ENCODE assay signal across 19 mouse cellular contexts in the genomic region with DNA sequence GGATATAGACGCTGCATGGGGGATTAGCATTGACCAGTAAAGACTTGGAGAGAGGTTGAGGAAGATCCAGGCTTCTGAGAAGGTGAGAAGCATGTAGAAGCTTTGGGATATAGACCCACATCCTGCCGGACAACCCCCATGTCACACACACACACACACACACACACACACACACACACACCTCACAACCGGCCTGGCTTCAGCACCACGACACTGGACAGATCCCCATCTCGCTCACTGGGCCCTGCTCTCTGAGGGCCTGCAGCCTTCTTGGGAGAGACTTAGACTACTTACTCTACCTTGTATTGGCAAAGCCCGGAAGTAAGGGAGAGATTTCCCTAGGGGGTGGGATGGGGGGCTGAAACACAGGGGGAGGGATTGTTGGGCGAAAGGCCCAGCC. TPM values are rescaled to one million over a fixed set of nuclear protein-coding genes. Genes with fewer than 3 reads are reported as not detected.
A peak's percentile ranks its signal among the peaks of the same experiment; 100 is the strongest.
DNase-seq lines count a peak whose midpoint lies in the region; ATAC-seq lines count a peak whose summit lies in the region.
"Had no signal": no experiment of that assay in that cellular context is flagged by ENCODE, and none has a peak within 500 bp of the region (broad histone marks: within the 10 kb centered on the region; RNA-seq: fewer than 3 reads in every experiment).

No protein-coding gene starts in this region.

- H3K27me3 ChIP-seq in hindbrain, embryonic 10.5 days (ENCODE audit: insufficient read depth, poor library complexity, severe bottlenecking) = no peaks in the 10 kb centered on the region
- 0 out of 2 replicates have a peak, but pooled peaks cover 13% of the 10 kb centered on the region for H3K27me3 ChIP-seq in hindbrain, embryonic 13.5 days
- no peaks in the 10 kb centered on the region for H3K27me3 ChIP-seq in limb, embryonic 10.5 days (ENCODE audit: low read depth, poor library complexity, severe bottlenecking)
- H3K27me3 ChIP-seq: forebrain, embryonic 15.5 days; intestine, embryonic 15.5 days had no signal

- H3K9me3 ChIP-seq in hindbrain, embryonic 10.5 days = no peaks in the 10 kb centered on the region; the same call in 1 of the 2 replicates
- no peaks in the 10 kb centered on the region for H3K9me3 ChIP-seq in hindbrain, embryonic 13.5 days
- no peaks in the 10 kb centered on the region for H3K9me3 ChIP-seq in limb, embryonic 10.5 days (replicated peaks)
- H3K9me3 ChIP-seq: forebrain, embryonic 15.5 days; heart, embryonic 10.5 days; intestine, embryonic 15.5 days had no signal

- DNase-seq in hindbrain, embryonic 10.5 days (ENCODE audit: low spot score) = peak; percentile 20
- peak; percentile 16 for DNase-seq in retina, embryonic 14.5 days (ENCODE audit: low spot score)
- DNase-seq in retina, postnatal 1 day = no peak
- DNase-seq in limb, embryonic 10.5 days (ENCODE audit: low spot score) = peak; percentile 57
- no peak for DNase-seq in thymus, postnatal 25 days
- DNase-seq: adrenal gland, adult 8-10 months; B cell, adult 2 months; cerebellum, postnatal 36 days; layer of hippocampus, postnatal 36 days; liver; lung, postnatal 14 days had no signal

- H3K4me1 ChIP-seq in hindbrain, embryonic 10.5 days (replicated peaks) = no peaks in the 10 kb centered on the region
- H3K4me1 ChIP-seq in hindbrain, embryonic 13.5 days (replicated peaks) = peaks cover 22% of the 10 kb centered on the region
- no peaks in the 10 kb centered on the region for H3K4me1 ChIP-seq in limb, embryonic 10.5 days
- H3K4me1 ChIP-seq: forebrain, embryonic 15.5 days; heart, embryonic 10.5 days; intestine, embryonic 15.5 days had no signal

- WGBS in hindbrain, embryonic 10.5 days = 43% methylated on average over 7 of the region's 7 CpGs
- WGBS in hindbrain, embryonic 13.5 days = 51% methylated on average over 7 of the region's 7 CpGs
- 43% methylated on average over 7 of the region's 7 CpGs for WGBS in limb, embryonic 10.5 days

- H3K4me3 ChIP-seq in hindbrain, embryonic 10.5 days = no peak overlapping the region
- H3K4me3 ChIP-seq in hindbrain, embryonic 13.5 days = no peak overlapping the region
- H3K4me3 ChIP-seq in limb, embryonic 10.5 days = no peak overlapping the region
- H3K4me3 ChIP-seq: forebrain, embryonic 15.5 days; heart, embryonic 10.5 days; intestine, embryonic 15.5 days; layer of hippocampus, adult 2 months had no signal

- H3K36me3 ChIP-seq in hindbrain, embryonic 10.5 days = no peaks in the 10 kb centered on the region
- H3K36me3 ChIP-seq in hindbrain, embryonic 13.5 days = no peaks in the 10 kb centered on the region
- no peaks in the 10 kb centered on the region for H3K36me3 ChIP-seq in limb, embryonic 10.5 days
- H3K36me3 ChIP-seq: forebrain, embryonic 15.5 days; heart, embryonic 10.5 days; intestine, embryonic 15.5 days had no signal

- H3K4me2 ChIP-seq in hindbrain, embryonic 13.5 days = no peak overlapping the region
- H3K4me2 ChIP-seq: forebrain, embryonic 15.5 days; hindbrain, embryonic 14.5 days; intestine, embryonic 15.5 days had no signal

- H3K9ac ChIP-seq in hindbrain, embryonic 13.5 days = no peak overlapping the region
- H3K9ac ChIP-seq: forebrain, embryonic 15.5 days; hindbrain, embryonic 14.5 days; intestine, embryonic 15.5 days had no signal

- ATAC-seq in hindbrain, embryonic 13.5 days (ENCODE audit: low FRiP score) = no peak
- no peak for ATAC-seq in CD4-positive, CD25-positive, alpha-beta regulatory T cell, adult 4 months
- ATAC-seq: forebrain, embryonic 15.5 days; intestine, embryonic 15.5 days; midbrain, embryonic 16.5 days had no signal

- H3K27ac ChIP-seq in hindbrain, embryonic 10.5 days = no peak overlapping the region
- H3K27ac ChIP-seq in hindbrain, embryonic 13.5 days = no peak overlapping the region
- H3K27ac ChIP-seq in limb, embryonic 10.5 days = no peak overlapping the region
- H3K27ac ChIP-seq: forebrain, embryonic 15.5 days; heart, embryonic 10.5 days; hindbrain, embryonic 14.5 days; intestine, embryonic 15.5 days; layer of hippocampus, adult 2 months had no signal

RNA-seq across cellular contexts. Expression of a gene that starts 51.5 kb away (rescaled TPM):
- polyA plus RNA-seq in hindbrain, embryonic 10.5 days (2016; fragmentation: Nextera tagmentation; extraction: Ambion mirVana) = 131 and 150 TPM in 2 replicates
- polyA plus RNA-seq in hindbrain, embryonic 13.5 days (2015; fragmentation: Nextera tagmentation; extraction: Ambion mirVana) = 65.7 and 69.2 TPM in 2 replicates
- 147 and 162 TPM in 2 replicates for polyA plus RNA-seq in limb, embryonic 10.5 days (2016; fragmentation: Nextera tagmentation; extraction: Ambion mirVana)
- 100 to 1,000 TPM; 103 to 106 TPM for polyA plus RNA-seq in CD4-positive, CD25-positive, alpha-beta regulatory T cell, adult 4 months (2017; shearing (Covaris generic))

Comparison
In these comparisons a context has a peak if more than half of its experiments do, and no peak if none do; other contexts are left out.
1. DNase-seq: peak in hindbrain, embryonic 10.5 days (single experiment), retina, embryonic 14.5 days (single experiment) and limb, embryonic 10.5 days (single experiment); none in retina, postnatal 1 day (single experiment) and thymus, postnatal 25 days (single experiment).